Mouse (Mus musculus) liver, embryonic 14.5 days (tissue): ENCODE measurements around the gene Dclre1b. TPM values are rescaled to one million over a fixed set of nuclear protein-coding genes. Genes with fewer than 3 reads are reported as not detected.
A peak's percentile ranks its signal among the peaks of the same experiment; 100 is the strongest.

Experiments
- ATAC-seq: fragments of 200-750 bp; cut with Nextera tagmentation; 2 replicates; pipeline ENCODE4 v1.8.0; 2017; ENCODE audit warnings: moderate number of reproducible peaks, mild to moderate bottlenecking, moderate library complexity; ENCODE audit not compliant: insufficient read depth
- DNase-seq, 3 experiments: peaks; one replicate each; pipeline ENCODE4 v3.0.0-alpha.2; 2012 to 2013; ENCODE audit warnings: low read depth in 3 of 3, low spot score in 3 of 3
- H3K27ac ChIP-seq: fragments of 300-500 bp; sonication (generic); 2 replicates; pipeline ENCODE4 v1.5.1; 2014; ENCODE audit warnings: moderate library complexity, mild to moderate bottlenecking, control low read depth, inconsistent platforms
- H3K27me3 ChIP-seq: fragments of 300-500 bp; sonication (generic); 2 replicates; pipeline ENCODE4 v1.6.1; 2014; ENCODE audit warnings: mild to moderate bottlenecking, low read length, moderate library complexity; ENCODE audit not compliant: control insufficient read depth, insufficient read depth
- H3K36me3 ChIP-seq: fragments of 300-500 bp; sonication (generic); replicated peaks from 2 replicates; pipeline ENCODE4 v1.6.1; 2014; ENCODE audit warnings: low read depth; ENCODE audit not compliant: control insufficient read depth, insufficient read depth
- H3K4me1 ChIP-seq, 2 experiments: fragments of 200-500 bp in 1 of 2; fragments of 300-500 bp in 1 of 2; sonication (generic) in 1 of 2; replicated peaks; 2 replicates each; pipeline ENCODE4 v1.6.1; 2012 to 2014; ENCODE audit warnings: antibody characterized with exemption in 1 of 2, inconsistent platforms in 1 of 2, low read length in 1 of 2; ENCODE audit not compliant: control insufficient read depth in 2 of 2, insufficient read depth in 2 of 2
- H3K4me2 ChIP-seq: fragments of 300-500 bp; sonication (generic); 2 replicates; pipeline ENCODE4 v1.6.1; 2014; ENCODE audit warnings: low read depth, mild to moderate bottlenecking, control low read depth, moderate library complexity
- H3K4me3 ChIP-seq, 2 experiments: fragments of 200-500 bp in 1 of 2; fragments of 300-500 bp in 1 of 2; sonication (generic) in 1 of 2; 2 replicates each; pipeline ENCODE4 v1.5.1; 2012 to 2014; ENCODE audit warnings: low read depth in 2 of 2, low read length in 2 of 2, mild to moderate bottlenecking in 2 of 2, control low read depth in 1 of 2, inconsistent platforms in 1 of 2, moderate library complexity in 1 of 2; ENCODE audit not compliant: insufficient read depth in 1 of 2
- H3K9ac ChIP-seq: fragments of 300-500 bp; sonication (generic); replicated peaks from 2 replicates; pipeline ENCODE4 v1.6.1; 2014; ENCODE audit warnings: mild to moderate bottlenecking, control low read depth, moderate library complexity
- H3K9me3 ChIP-seq: fragments of 300-500 bp; sonication (generic); 2 replicates; pipeline ENCODE4 v1.6.1; 2016; ENCODE audit warnings: low read length, mixed read lengths; ENCODE audit not compliant: control insufficient read depth
- CTCF ChIP-seq: IDR thresholded peaks from 2 replicates; pipeline ENCODE4 v1.5.1; 2016; ENCODE audit warnings: antibody characterized with exemption, low read depth, control low read depth
- EP300 ChIP-seq: IDR thresholded peaks from 2 replicates; pipeline ENCODE4 v1.6.1; 2016; ENCODE audit warnings: antibody characterized with exemption, low read depth
- WGBS: fragments of 180-500 bp; shearing (Covaris S2); extraction: QIAGEN DNeasy Blood & Tissue Kit; methylation state at CpG from one replicate; pipeline ENCODE4 v1.1.7; 2014; ENCODE audit not compliant: insufficient replicate concordance; 5-methylcytosine and 5-hydroxymethylcytosine counted together
- polyA plus RNA-seq, 2 experiments: library from polyadenylated mRNA; depleted of rRNA in 1 of 2; stranded (reverse) in 1 of 2; unstranded in 1 of 2; fragments of >200 nt; fragmentation: Nextera tagmentation in 1 of 2; extraction: Ambion mirVana in 1 of 2; gene quantifications; 2 replicates each; pipeline versions ENCODE4 v1.2.1 to v1.2.3; 2012 to 2014

Dclre1b gene
- 9.7 and 11.5 TPM in 2 replicates for polyA plus RNA-seq (2012; rRNA removed)
- 24.9 and 27.4 TPM in 2 replicates for polyA plus RNA-seq (2014; fragmentation: Nextera tagmentation; extraction: Ambion mirVana)

DNA sequence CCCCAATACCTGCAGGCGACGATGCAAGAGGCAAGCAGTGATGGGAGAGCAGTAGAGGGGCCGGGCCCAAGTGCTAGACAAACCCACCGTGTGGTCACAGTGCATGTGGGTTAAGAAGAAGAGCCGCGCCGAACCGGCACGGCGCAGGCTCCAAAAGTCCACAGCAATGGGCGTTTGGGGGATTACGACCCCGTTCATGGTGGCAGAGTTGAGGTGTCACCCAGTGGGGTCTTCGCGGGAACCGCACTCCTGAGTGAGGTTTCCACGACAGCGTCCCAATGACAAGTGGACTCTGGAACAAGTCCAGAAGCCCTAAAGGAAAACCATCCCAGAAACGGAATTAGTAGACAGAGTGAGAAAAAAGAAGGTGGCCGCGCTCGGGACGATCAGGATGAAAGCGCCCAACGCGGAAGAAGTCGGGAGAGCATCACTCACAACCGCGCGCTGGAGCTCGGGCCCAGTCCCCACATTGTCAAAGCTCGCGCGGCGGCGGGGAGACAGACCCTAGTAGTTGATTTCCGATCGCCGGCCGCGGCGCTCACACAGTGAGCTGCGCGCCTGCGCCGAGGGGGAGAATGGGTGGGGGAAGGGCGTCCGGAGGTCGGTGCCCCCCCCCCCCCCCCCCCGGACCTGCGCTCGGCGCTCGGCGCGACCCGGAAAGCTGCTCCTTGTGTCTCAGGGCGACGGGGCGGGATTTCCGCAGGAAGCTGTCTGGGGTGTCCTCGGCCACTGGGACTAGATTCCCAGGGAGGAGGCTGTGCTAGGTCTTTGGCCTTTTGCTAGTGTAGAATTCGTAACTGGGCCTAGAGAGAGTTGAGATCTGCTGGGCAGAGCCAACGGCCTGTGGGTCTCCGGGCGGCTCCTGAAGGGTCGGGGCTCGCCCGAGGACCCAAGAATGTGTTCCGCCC lies at the start of gene Dclre1b, which contains the start of the genes Ap4b1 and Gm43064:
Gene Dclre1b (minus strand): TSS at position 554 of the 908 bp plus-strand sequence.
Gene Ap4b1 (plus strand): TSS at position 630 of the 908 bp plus-strand sequence.
Gene Gm43064 (plus strand): TSS at position 683 of the 908 bp plus-strand sequence.
- ATAC-seq (peak; percentile 91), DNase-seq (peak; percentile 81 to 82 (median 82))
- Histone ChIP-seq H3K4me2 (peak within 1 kb of the TSS; percentile 91), H3K36me3 (peaks cover 46% of the 10 kb centered on the region), H3K27me3 (no peaks in the 10 kb centered on the region), H3K9me3 (no peaks in the 10 kb centered on the region), H3K9ac (peak within 1 kb of the TSS; percentile 73), H3K4me1 (peaks cover 28 to 38% of the 10 kb centered on the region in 2 experiments), H3K4me3 (peak within 1 kb of the TSS; percentile 83 to 96), H3K27ac (peak within 1 kb of the TSS; percentile 71)
- under 1% methylated on average over 62 of the region's 70 CpGs for WGBS
- no peak for TF ChIP-seq CTCF
- TF ChIP-seq EP300 = no peak; the same call in 1 of the 2 replicates

DNA sequence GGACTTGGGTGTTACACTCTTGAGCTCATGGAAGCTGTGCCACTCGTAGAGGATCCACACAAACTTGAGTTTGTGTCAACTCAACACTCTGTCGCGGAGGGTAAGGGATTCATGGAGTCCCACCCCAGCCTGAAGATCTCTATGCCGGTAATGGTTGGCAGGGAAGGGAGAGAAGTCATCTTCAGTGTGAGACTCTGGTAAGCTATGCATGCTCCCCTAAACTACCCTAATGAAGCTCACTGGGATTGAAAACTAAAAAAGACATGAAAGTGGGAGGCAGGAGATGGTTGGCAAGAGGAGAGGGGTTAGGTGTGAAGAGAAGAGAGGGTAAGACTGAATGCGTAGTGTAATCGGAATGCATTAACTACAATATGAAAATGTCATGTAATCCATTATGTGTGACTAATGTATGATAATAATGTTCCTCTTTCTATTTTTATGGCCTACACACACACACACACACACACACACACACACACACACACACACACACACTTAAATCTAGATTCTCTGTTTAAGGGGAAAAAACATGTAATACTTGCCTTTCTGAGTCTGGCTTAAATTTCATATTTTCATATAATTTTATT lies 48.8 kb upstream of the Dclre1b start:
- Histone ChIP-seq H3K36me3 (no peaks in the 10 kb centered on the region), H3K4me2 (no peak overlapping the region), H3K27me3 (no peaks in the 10 kb centered on the region), H3K4me1 (peaks cover 0 to 4% of the 10 kb centered on the region in 2 experiments; a peak in 1 of 4 replicates), H3K27ac (no peak overlapping the region), H3K9me3 (no peaks in the 10 kb centered on the region), H3K9ac (no peak overlapping the region), H3K4me3 (no peak overlapping the region)
- ATAC-seq (no peak), DNase-seq (no peak)
- 78% methylated on average over 6 of the region's 6 CpGs for WGBS
- no peak for TF ChIP-seq EP300
- TF ChIP-seq CTCF = no peak

DNA sequence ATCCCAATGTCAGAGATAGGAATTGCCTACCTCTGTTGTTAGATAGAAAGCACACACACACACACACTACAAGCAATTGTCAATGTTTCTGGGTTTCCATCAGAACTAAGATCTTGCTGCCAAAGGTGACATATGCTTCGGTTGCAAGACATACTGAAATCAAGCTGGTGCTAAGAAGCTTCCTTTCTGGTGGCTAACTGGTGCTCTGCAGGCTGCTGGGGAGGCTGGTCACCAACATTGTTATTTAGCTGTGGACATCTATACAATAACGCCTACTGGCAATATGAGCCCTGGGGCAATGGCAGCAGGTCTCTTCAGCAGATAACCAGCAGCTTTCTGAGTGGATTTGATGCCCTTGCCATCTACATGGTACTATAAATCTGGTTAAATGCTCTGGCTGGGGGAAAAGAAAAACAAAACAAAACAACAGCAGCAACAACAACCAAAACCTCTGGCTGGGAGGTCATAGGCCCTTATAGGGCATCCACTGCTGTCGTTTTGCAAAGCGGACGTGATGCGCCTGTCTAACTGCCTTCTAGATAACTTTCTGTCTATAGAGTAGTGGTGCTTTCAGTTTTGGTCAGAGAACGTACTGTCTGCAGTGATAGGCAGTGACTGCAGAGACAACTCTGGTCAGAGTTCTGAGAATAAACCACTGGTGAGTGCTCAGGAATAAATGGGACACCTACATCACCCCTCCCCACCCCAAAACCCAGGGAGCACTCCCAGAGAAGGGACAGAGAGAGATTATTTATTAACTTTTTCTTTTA lies 48.0 kb upstream of the Dclre1b start:
- Histone ChIP-seq H3K9ac (no peak overlapping the region), H3K4me1 (peaks cover 0 to 4% of the 10 kb centered on the region in 2 experiments; a peak in 1 of 4 replicates), H3K27me3 (no peaks in the 10 kb centered on the region), H3K27ac (no peak overlapping the region), H3K4me3 (no peak overlapping the region), H3K36me3 (no peaks in the 10 kb centered on the region), H3K4me2 (no peak overlapping the region), H3K9me3 (no peaks in the 10 kb centered on the region)
- TF ChIP-seq EP300 = no peak
- no peak for TF ChIP-seq CTCF
- no peak for DNase-seq
- 60% methylated on average over 7 of the region's 7 CpGs for WGBS
- no peak for ATAC-seq

DNA sequence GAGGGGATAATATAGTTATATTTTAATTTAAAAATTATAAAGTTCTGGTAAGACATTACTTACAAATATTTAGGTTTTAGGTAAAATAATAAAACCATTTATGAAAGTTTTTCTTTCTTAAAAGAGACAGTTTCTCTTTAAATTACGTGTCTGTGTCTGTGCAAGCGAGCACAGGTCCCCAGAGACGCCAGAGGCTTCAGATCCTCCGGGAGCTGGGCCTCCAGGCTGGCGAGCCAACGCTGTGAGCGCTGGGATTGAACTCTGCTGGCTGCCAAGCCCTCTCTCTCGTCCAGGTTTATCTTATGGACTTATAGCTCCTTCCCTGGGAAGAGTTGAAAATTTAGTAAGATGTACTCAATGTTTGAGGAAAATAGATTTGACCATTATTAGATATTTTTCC lies 44.6 kb upstream of the Dclre1b start:
- Histone ChIP-seq H3K27ac (no peak overlapping the region), H3K4me2 (no peak overlapping the region), H3K4me1 (peaks cover 0 to 9% of the 10 kb centered on the region in 2 experiments; a peak in 1 of 4 replicates), H3K4me3 (no peak overlapping the region), H3K27me3 (no peaks in the 10 kb centered on the region), H3K9ac (no peak overlapping the region), H3K36me3 (no peaks in the 10 kb centered on the region), H3K9me3 (no peaks in the 10 kb centered on the region)
- ATAC-seq = no peak
- TF ChIP-seq CTCF = no peak
- TF ChIP-seq EP300 = no peak
- 78% methylated on average over 8 of the region's 8 CpGs for WGBS
- DNase-seq = no peak
